Mouse (Mus musculus): ENCODE measurements around the gene Hist2h4. TPM values are rescaled to one million over a fixed set of nuclear protein-coding genes. Genes with fewer than 3 reads are reported as not detected.
A peak's percentile ranks its signal among the peaks of the same experiment; 100 is the strongest.
"Not testable (repeated sequence)": the region's sequence is repeated elsewhere in the genome, so short reads cannot be mapped to it uniquely, and the experiment has no call there.

Hist2h4 gene
- polyA plus RNA-seq, 1 experiment from 2014 or later = 14.2 TPM

- DNase-seq (ENCODE audit: low spot score) = no peak
- Histone ChIP-seq H3K9ac (ENCODE audit: low read length) (no peak within 1 kb of the TSS), H3K36me3 (ENCODE audit: control insufficient read depth, insufficient read depth, low read length) (no peaks in the 10 kb centered on the region), H3K9me3 (ENCODE audit: control insufficient read depth, low read length) (no peaks in the 10 kb centered on the region), H3K4me1 (replicated peaks; ENCODE audit: control insufficient read depth, insufficient read depth, low read length) (no peaks in the 10 kb centered on the region), H3K27ac (ENCODE audit: low read depth) (no peak within 1 kb of the TSS), H3K27me3 (replicated peaks; ENCODE audit: control insufficient read depth, insufficient read depth, low read length) (no peaks in the 10 kb centered on the region), H3K4me2 (ENCODE audit: low read length) (no peak within 1 kb of the TSS), H3K4me3 (ENCODE audit: low read depth, low read length) (no peak within 1 kb of the TSS)
- no peak for ATAC-seq (replicated peaks; ENCODE audit: low FRiP score, low TSS enrichment, low read depth)
- 87% methylated on average over 4 of the region's 4 CpGs for WGBS
Measured at GRCm38 (mm10) chr3:96293787-96294186, 30.7 kb upstream of the Hist2h4 start, which contains the start of gene Fcgr1. TSS of gene Fcgr1 (minus strand) at chr3:96293969.

GRCm38 (mm10) chr3:96293368-96293767 is 30.3 kb upstream of the Hist2h4 start:
- no peaks in the 10 kb centered on the region for H3K27me3 ChIP-seq (replicated peaks; ENCODE audit: control insufficient read depth, insufficient read depth, low read length)
- no peak overlapping the region for H3K27ac ChIP-seq (ENCODE audit: low read depth)
- H3K4me2 ChIP-seq (ENCODE audit: low read length) = no peak overlapping the region
- 44% methylated on average over 5 of the region's 5 CpGs for WGBS
- no peak for DNase-seq (ENCODE audit: low spot score)
- H3K36me3 ChIP-seq (ENCODE audit: control insufficient read depth, insufficient read depth, low read length) = no peaks in the 10 kb centered on the region
- no peaks in the 10 kb centered on the region for H3K9me3 ChIP-seq (ENCODE audit: control insufficient read depth, low read length)
- H3K9ac ChIP-seq (ENCODE audit: low read length) = no peak overlapping the region
- H3K4me1 ChIP-seq (replicated peaks; ENCODE audit: control insufficient read depth, insufficient read depth, low read length) = no peaks in the 10 kb centered on the region
- no peak overlapping the region for H3K4me3 ChIP-seq (ENCODE audit: low read depth, low read length)
- no peak for ATAC-seq (replicated peaks; ENCODE audit: low FRiP score, low TSS enrichment, low read depth)

GRCm38 (mm10) chr3:96292641-96293040 is 29.5 kb upstream of the Hist2h4 start:
- Histone ChIP-seq H3K9ac (ENCODE audit: low read length) (no peak overlapping the region), H3K4me2 (ENCODE audit: low read length) (no peak overlapping the region), H3K4me1 (replicated peaks; ENCODE audit: control insufficient read depth, insufficient read depth, low read length) (no peaks in the 10 kb centered on the region), H3K27me3 (replicated peaks; ENCODE audit: control insufficient read depth, insufficient read depth, low read length) (no peaks in the 10 kb centered on the region), H3K4me3 (ENCODE audit: low read depth, low read length) (no peak overlapping the region), H3K9me3 (ENCODE audit: control insufficient read depth, low read length) (no peaks in the 10 kb centered on the region), H3K36me3 (ENCODE audit: control insufficient read depth, insufficient read depth, low read length) (no peaks in the 10 kb centered on the region), H3K27ac (ENCODE audit: low read depth) (no peak overlapping the region)
- DNase-seq (ENCODE audit: low spot score) = no peak
- 64% methylated on average over 6 of the region's 6 CpGs for WGBS
- no peak for ATAC-seq (replicated peaks; ENCODE audit: low FRiP score, low TSS enrichment, low read depth)

GRCm38 (mm10) chr3:96290727-96291126 is 27.6 kb upstream of the Hist2h4 start:
- H3K9ac ChIP-seq (ENCODE audit: low read length); H3K36me3 ChIP-seq (ENCODE audit: control insufficient read depth, insufficient read depth, low read length); DNase-seq (ENCODE audit: low spot score); H3K27me3 ChIP-seq (replicated peaks; ENCODE audit: control insufficient read depth, insufficient read depth, low read length); H3K27ac ChIP-seq (ENCODE audit: low read depth); H3K4me1 ChIP-seq (replicated peaks; ENCODE audit: control insufficient read depth, insufficient read depth, low read length); H3K9me3 ChIP-seq (ENCODE audit: control insufficient read depth, low read length); H3K4me3 ChIP-seq (ENCODE audit: low read depth, low read length); ATAC-seq (replicated peaks; ENCODE audit: low FRiP score, low TSS enrichment, low read depth); H3K4me2 ChIP-seq (ENCODE audit: low read length): not testable (repeated sequence)
- WGBS = 92% methylated on average over 3 of the region's 3 CpGs

GRCm38 (mm10) chr3:96289201-96289600 is 26.1 kb upstream of the Hist2h4 start:
- H3K9me3 ChIP-seq (ENCODE audit: control insufficient read depth, low read length) = 0 out of 2 replicates have a peak, but pooled peaks cover 2% of the 10 kb centered on the region
- ATAC-seq (replicated peaks; ENCODE audit: low FRiP score, low TSS enrichment, low read depth) (no peak), DNase-seq (ENCODE audit: low spot score) (no peak)
- no peak overlapping the region for H3K4me3 ChIP-seq (ENCODE audit: low read depth, low read length)
- no peak overlapping the region for H3K9ac ChIP-seq (ENCODE audit: low read length)
- H3K27ac ChIP-seq (ENCODE audit: low read depth) = no peak overlapping the region
- no peak overlapping the region for H3K4me2 ChIP-seq (ENCODE audit: low read length)
- H3K4me1 ChIP-seq (replicated peaks; ENCODE audit: control insufficient read depth, insufficient read depth, low read length) = no peaks in the 10 kb centered on the region
- WGBS = 53% methylated on average over 3 of the region's 3 CpGs
- no peaks in the 10 kb centered on the region for H3K36me3 ChIP-seq (ENCODE audit: control insufficient read depth, insufficient read depth, low read length)
- no peaks in the 10 kb centered on the region; the same call in 1 of the 2 replicates for H3K27me3 ChIP-seq (replicated peaks; ENCODE audit: control insufficient read depth, insufficient read depth, low read length)

- not testable (repeated sequence) for H3K4me2 ChIP-seq (ENCODE audit: low read length); H3K4me3 ChIP-seq (ENCODE audit: low read depth, low read length); H3K9me3 ChIP-seq (ENCODE audit: control insufficient read depth, low read length); H3K4me1 ChIP-seq (replicated peaks; ENCODE audit: control insufficient read depth, insufficient read depth, low read length); H3K36me3 ChIP-seq (ENCODE audit: control insufficient read depth, insufficient read depth, low read length); DNase-seq (ENCODE audit: low spot score); ATAC-seq (replicated peaks; ENCODE audit: low FRiP score, low TSS enrichment, low read depth); H3K27ac ChIP-seq (ENCODE audit: low read depth); H3K9ac ChIP-seq (ENCODE audit: low read length); H3K27me3 ChIP-seq (replicated peaks; ENCODE audit: control insufficient read depth, insufficient read depth, low read length)
- 86% methylated on average over 11 of the region's 11 CpGs for WGBS
Measured at GRCm38 (mm10) chr3:96287334-96287733, 24.2 kb upstream of the Hist2h4 start.

GRCm38 (mm10) chr3:96284457-96284856 is 21.3 kb upstream of the Hist2h4 start:
- Histone ChIP-seq H3K4me3 (ENCODE audit: low read depth, low read length) (no peak overlapping the region), H3K27ac (ENCODE audit: low read depth) (no peak overlapping the region), H3K36me3 (ENCODE audit: control insufficient read depth, insufficient read depth, low read length) (no peaks in the 10 kb centered on the region), H3K4me2 (ENCODE audit: low read length) (peak overlapping the region; percentile 23), H3K4me1 (replicated peaks; ENCODE audit: control insufficient read depth, insufficient read depth, low read length) (no peaks in the 10 kb centered on the region), H3K9me3 (ENCODE audit: control insufficient read depth, low read length) (0 out of 2 replicates have a peak, but pooled peaks cover 2% of the 10 kb centered on the region), H3K9ac (ENCODE audit: low read length) (no peak overlapping the region), H3K27me3 (replicated peaks; ENCODE audit: control insufficient read depth, insufficient read depth, low read length) (peaks cover 6% of the 10 kb centered on the region; the same call in 1 of the 2 replicates)
- ATAC-seq (replicated peaks; ENCODE audit: low FRiP score, low TSS enrichment, low read depth) (no peak), DNase-seq (ENCODE audit: low spot score) (no peak)
- WGBS = 13% methylated on average over 4 of the region's 4 CpGs

- no peaks in the 10 kb centered on the region for H3K36me3 ChIP-seq (ENCODE audit: control insufficient read depth, insufficient read depth, low read length)
- H3K27ac ChIP-seq (ENCODE audit: low read depth) = no peak overlapping the region
- no peaks in the 10 kb centered on the region; the same call in 1 of the 2 replicates for H3K4me1 ChIP-seq (replicated peaks; ENCODE audit: control insufficient read depth, insufficient read depth, low read length)
- no peaks in the 10 kb centered on the region for H3K9me3 ChIP-seq (ENCODE audit: control insufficient read depth, low read length)
- 60% methylated on average over 6 of the region's 6 CpGs for WGBS
- H3K9ac ChIP-seq (ENCODE audit: low read length) = no peak overlapping the region
- peaks cover 6% of the 10 kb centered on the region; the same call in 1 of the 2 replicates for H3K27me3 ChIP-seq (replicated peaks; ENCODE audit: control insufficient read depth, insufficient read depth, low read length)
- no peak overlapping the region for H3K4me3 ChIP-seq (ENCODE audit: low read depth, low read length)
- DNase-seq (ENCODE audit: low spot score) = no peak
- ATAC-seq (replicated peaks; ENCODE audit: low FRiP score, low TSS enrichment, low read depth) = no peak
- no peak overlapping the region for H3K4me2 ChIP-seq (ENCODE audit: low read length)
Measured at GRCm38 (mm10) chr3:96280660-96281059, 17.5 kb upstream of the Hist2h4 start.

Data from intestine, embryonic 14.5 days (tissue).